Mouse (Mus musculus): ENCODE measurements around the gene Zfp62.

GRCm38 (mm10) chr11:49263149-49263548 is 60.1 kb downstream of the Zfp62 start:
- TF ChIP-seq EP300 (IDR thresholded peaks at IDR 0.05; ENCODE audit: low read depth), result no peak
- TF ChIP-seq CTCF (IDR thresholded peaks at IDR 0.05; ENCODE audit: low read depth), result no peak
